Mouse (Mus musculus): Measurements from ENCODE around the gene Kif24. TPM values are rescaled to one million over a fixed set of nuclear protein-coding genes. Genes with fewer than 3 reads are reported as not detected.
A peak's percentile ranks its signal among the peaks of the same experiment; 100 is the strongest.

Gene Kif24
- polyA plus RNA-seq, 2 experiments, result 4.6 to 7.0 TPM

DNA sequence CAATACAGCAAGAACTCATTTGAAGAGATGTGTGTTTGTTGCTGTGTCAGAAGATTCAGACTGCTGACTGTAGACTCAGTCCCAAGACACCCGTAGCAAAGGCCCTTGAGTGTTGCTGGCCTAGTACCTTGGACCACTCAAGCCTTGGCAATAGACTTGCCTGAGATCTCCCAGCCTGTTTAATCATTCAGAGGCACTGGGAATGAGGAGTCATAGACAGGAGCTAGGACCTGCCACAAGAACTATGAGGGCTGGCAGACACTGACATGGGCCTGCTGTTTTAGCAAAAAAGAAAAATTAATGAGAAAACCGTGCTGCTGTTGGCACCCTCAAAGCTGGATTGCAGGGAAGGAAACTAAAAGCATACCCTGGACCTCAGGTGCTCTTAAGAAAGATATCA, 73.7 kb downstream of the Kif24 start:
- Histone ChIP-seq H3K27me3 (ENCODE audit: control insufficient read depth, insufficient read depth, low read length) (no peaks in the 10 kb centered on the region), H3K4me1 (ENCODE audit: control insufficient read depth, insufficient read depth, low read length) (no peaks in the 10 kb centered on the region), H3K27ac (replicated peaks; ENCODE audit: low read depth, low read length) (no peak overlapping the region), H3K4me2 (replicated peaks; ENCODE audit: low read depth, low read length, severe bottlenecking) (no peak overlapping the region), H3K9me3 (ENCODE audit: control insufficient read depth, low read length) (no peaks in the 10 kb centered on the region), H3K4me3 (replicated peaks; ENCODE audit: low read length) (no peak overlapping the region), H3K9ac (ENCODE audit: low read depth, low read length, severe bottlenecking) (no peak overlapping the region), H3K36me3 (ENCODE audit: control insufficient read depth, insufficient read depth, low read length) (peaks cover 80% of the 10 kb centered on the region)
- ATAC-seq (ENCODE audit: low FRiP score, low read depth) (no peak), DNase-seq (ENCODE audit: low spot score) (no peak)
- TF ChIP-seq POLR2A (IDR thresholded peaks at IDR 0.05; ENCODE audit: borderline replicate concordance, extremely low read depth, insufficient read depth, insufficient read length), result no peak
- 91% methylated on average over 2 of the region's 2 CpGs for WGBS

DNA sequence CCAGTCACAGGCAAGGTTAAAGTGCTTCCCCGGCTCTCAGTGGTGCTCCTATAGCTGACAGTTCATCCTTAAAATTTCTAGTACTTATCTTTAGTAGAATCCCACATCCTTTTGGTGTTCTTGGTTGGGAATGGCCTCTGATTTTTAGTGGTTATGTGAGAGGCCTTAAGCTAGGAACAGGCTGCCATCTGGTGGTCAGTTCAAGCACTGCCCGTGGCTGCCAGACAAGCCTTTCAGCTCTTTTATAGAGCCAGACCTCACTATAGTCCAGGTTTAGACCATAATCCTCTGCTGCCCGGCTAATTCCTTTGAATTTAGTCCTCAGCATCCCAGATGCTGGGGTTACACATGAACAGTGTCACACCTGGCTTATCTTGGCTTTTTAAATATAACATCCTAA, 74.6 kb downstream of the Kif24 start:
- H3K36me3 ChIP-seq (ENCODE audit: control insufficient read depth, insufficient read depth, low read length), result peaks cover 72% of the 10 kb centered on the region
- 29% methylated on average over 3 of the region's 3 CpGs for WGBS

DNA sequence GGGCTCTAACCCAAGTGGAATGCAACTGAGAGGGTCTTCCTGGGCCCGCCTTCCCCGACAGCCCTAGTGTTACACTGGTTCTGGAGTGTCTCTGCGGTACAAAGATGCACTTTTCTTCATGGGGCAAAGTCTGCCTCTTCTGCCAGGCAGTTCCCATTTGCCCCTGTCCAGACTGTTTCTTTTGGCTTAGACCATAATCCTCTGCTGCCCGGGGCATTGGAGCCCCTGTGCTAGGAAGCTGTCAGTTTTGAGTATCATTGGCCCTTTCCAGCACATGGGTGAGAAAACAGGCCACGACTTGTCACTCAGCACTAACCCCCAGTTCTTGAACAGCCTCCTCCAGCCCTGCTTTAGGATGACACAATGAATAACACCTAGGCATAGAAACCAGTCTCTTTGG, 75.4 kb downstream of the Kif24 start:
- 82% methylated on average over 5 of the region's 5 CpGs for WGBS
- ATAC-seq (ENCODE audit: low FRiP score, low read depth), result no peak
- no peak for TF ChIP-seq POLR2A (IDR thresholded peaks at IDR 0.05; ENCODE audit: borderline replicate concordance, extremely low read depth, insufficient read depth, insufficient read length)
- no peaks in the 10 kb centered on the region for H3K27me3 ChIP-seq (ENCODE audit: control insufficient read depth, insufficient read depth, low read length)
- H3K9me3 ChIP-seq (ENCODE audit: control insufficient read depth, low read length), result no peaks in the 10 kb centered on the region
- H3K4me2 ChIP-seq (replicated peaks; ENCODE audit: low read depth, low read length, severe bottlenecking), result no peak overlapping the region
- no peak for DNase-seq (ENCODE audit: low spot score)
- H3K36me3 ChIP-seq (ENCODE audit: control insufficient read depth, insufficient read depth, low read length), result peaks cover 67% of the 10 kb centered on the region
- no peak overlapping the region for H3K27ac ChIP-seq (replicated peaks; ENCODE audit: low read depth, low read length)
- no peak overlapping the region for H3K9ac ChIP-seq (ENCODE audit: low read depth, low read length, severe bottlenecking)
- no peak overlapping the region for H3K4me3 ChIP-seq (replicated peaks; ENCODE audit: low read length)
- no peaks in the 10 kb centered on the region for H3K4me1 ChIP-seq (ENCODE audit: control insufficient read depth, insufficient read depth, low read length)

More for the DNA sequence above, 74.6 kb downstream of the Kif24 start:
- Histone ChIP-seq H3K9ac (ENCODE audit: low read depth, low read length, severe bottlenecking) (no peak overlapping the region), H3K4me3 (replicated peaks; ENCODE audit: low read length) (no peak overlapping the region), H3K27ac (replicated peaks; ENCODE audit: low read depth, low read length) (no peak overlapping the region), H3K27me3 (ENCODE audit: control insufficient read depth, insufficient read depth, low read length) (no peaks in the 10 kb centered on the region), H3K4me1 (ENCODE audit: control insufficient read depth, insufficient read depth, low read length) (no peaks in the 10 kb centered on the region), H3K4me2 (replicated peaks; ENCODE audit: low read depth, low read length, severe bottlenecking) (no peak overlapping the region), H3K9me3 (ENCODE audit: control insufficient read depth, low read length) (no peaks in the 10 kb centered on the region)
- peak; percentile 91 for DNase-seq (ENCODE audit: low spot score)
- TF ChIP-seq POLR2A (IDR thresholded peaks at IDR 0.05; ENCODE audit: borderline replicate concordance, extremely low read depth, insufficient read depth, insufficient read length), result no peak
- ATAC-seq (ENCODE audit: low FRiP score, low read depth), result peak; percentile 60; the same call in 1 of the 2 replicates

DNA sequence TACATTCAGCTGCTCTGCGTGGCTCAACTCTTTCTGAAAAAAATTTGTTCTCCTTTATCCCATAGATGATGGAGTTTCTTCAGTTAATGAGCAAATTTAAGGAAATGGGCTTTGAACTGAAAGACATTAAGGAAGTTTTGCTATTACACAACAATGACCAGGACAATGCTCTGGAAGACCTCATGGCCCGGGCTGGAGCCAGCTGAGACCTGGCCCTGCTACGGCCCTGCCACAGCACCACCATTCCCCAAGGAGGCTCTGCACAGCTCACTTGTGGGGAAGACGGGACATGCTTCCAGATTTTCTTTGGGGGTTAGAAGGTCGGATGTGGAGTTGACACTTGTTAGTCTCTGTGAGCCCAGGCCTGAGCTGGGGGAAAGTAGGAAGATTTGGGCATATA, 76.1 kb downstream of the Kif24 start:
- 87% methylated on average over 5 of the region's 5 CpGs for whole genome bisulfite sequencing
- no peak overlapping the region for H3K4me3 ChIP-seq (replicated peaks; ENCODE audit: low read length)
- H3K4me2 ChIP-seq (replicated peaks; ENCODE audit: low read depth, low read length, severe bottlenecking), result no peak overlapping the region
- H3K4me1 ChIP-seq (ENCODE audit: control insufficient read depth, insufficient read depth, low read length), result no peaks in the 10 kb centered on the region
- TF ChIP-seq POLR2A (IDR thresholded peaks at IDR 0.05; ENCODE audit: borderline replicate concordance, extremely low read depth, insufficient read depth, insufficient read length), result no peak
- no peaks in the 10 kb centered on the region for H3K27me3 ChIP-seq (ENCODE audit: control insufficient read depth, insufficient read depth, low read length)
- DNase-seq (ENCODE audit: low spot score), result no peak
- H3K9ac ChIP-seq (ENCODE audit: low read depth, low read length, severe bottlenecking), result no peak overlapping the region
- H3K9me3 ChIP-seq (ENCODE audit: control insufficient read depth, low read length), result no peaks in the 10 kb centered on the region
- no peak overlapping the region for H3K27ac ChIP-seq (replicated peaks; ENCODE audit: low read depth, low read length)
- peaks cover 64% of the 10 kb centered on the region for H3K36me3 ChIP-seq (ENCODE audit: control insufficient read depth, insufficient read depth, low read length)
- ATAC-seq (ENCODE audit: low FRiP score, low read depth), result no peak

DNA sequence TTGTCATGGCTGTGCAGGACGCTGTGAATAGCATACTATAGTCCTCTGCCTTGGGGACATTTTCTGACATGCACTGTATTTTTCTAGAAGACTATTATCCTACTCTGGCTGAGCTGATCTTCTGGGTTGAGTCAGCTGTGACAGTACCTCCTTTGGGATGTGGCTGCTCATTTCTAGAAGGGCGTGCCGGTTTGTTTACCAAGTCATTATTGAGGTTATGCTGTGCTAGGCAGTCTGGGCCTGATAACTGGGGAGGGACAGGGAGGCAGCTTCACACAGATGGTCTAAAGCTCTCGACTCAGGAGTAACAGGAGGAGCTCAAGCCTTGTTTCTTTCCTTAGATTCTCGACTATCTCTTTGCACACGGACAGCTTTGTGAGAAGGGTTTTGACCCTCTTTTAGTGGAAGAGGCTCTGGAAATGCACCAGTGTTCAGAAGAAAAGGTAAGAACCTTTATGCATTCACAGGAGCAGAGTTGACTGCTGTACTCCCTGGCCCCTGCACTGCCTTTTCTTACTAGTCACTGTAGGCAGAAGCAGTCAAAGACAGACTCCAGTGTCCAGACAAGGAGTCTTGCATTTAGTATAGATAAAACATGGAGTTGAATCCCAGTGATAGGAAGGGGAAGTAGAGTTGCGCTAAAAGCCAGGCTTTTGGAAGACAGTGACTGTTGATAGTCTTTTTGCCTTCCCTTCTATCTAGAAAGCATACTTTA, 76.8 kb downstream of the Kif24 start:
- H3K9me3 ChIP-seq (ENCODE audit: control insufficient read depth, low read length), result no peaks in the 10 kb centered on the region
- no peak for DNase-seq (ENCODE audit: low spot score)
- no peaks in the 10 kb centered on the region for H3K27me3 ChIP-seq (ENCODE audit: control insufficient read depth, insufficient read depth, low read length)
- no peak for TF ChIP-seq POLR2A (IDR thresholded peaks at IDR 0.05; ENCODE audit: borderline replicate concordance, extremely low read depth, insufficient read depth, insufficient read length)
- H3K27ac ChIP-seq (replicated peaks; ENCODE audit: low read depth, low read length), result no peak overlapping the region
- H3K4me2 ChIP-seq (replicated peaks; ENCODE audit: low read depth, low read length, severe bottlenecking), result no peak overlapping the region
- H3K36me3 ChIP-seq (ENCODE audit: control insufficient read depth, insufficient read depth, low read length), result peaks cover 64% of the 10 kb centered on the region
- H3K9ac ChIP-seq (ENCODE audit: low read depth, low read length, severe bottlenecking), result no peak overlapping the region
- no peaks in the 10 kb centered on the region for H3K4me1 ChIP-seq (ENCODE audit: control insufficient read depth, insufficient read depth, low read length)
- H3K4me3 ChIP-seq (replicated peaks; ENCODE audit: low read length), result no peak overlapping the region
- 81% methylated on average over 7 of the region's 7 CpGs for WGBS
- ATAC-seq (ENCODE audit: low FRiP score, low read depth), result no peak
